Mouse (Mus musculus): ENCODE results near the gene Sgms1.
A peak's percentile ranks its signal among the peaks of the same experiment; 100 is the strongest.

The Sgms1 gene

DNA sequence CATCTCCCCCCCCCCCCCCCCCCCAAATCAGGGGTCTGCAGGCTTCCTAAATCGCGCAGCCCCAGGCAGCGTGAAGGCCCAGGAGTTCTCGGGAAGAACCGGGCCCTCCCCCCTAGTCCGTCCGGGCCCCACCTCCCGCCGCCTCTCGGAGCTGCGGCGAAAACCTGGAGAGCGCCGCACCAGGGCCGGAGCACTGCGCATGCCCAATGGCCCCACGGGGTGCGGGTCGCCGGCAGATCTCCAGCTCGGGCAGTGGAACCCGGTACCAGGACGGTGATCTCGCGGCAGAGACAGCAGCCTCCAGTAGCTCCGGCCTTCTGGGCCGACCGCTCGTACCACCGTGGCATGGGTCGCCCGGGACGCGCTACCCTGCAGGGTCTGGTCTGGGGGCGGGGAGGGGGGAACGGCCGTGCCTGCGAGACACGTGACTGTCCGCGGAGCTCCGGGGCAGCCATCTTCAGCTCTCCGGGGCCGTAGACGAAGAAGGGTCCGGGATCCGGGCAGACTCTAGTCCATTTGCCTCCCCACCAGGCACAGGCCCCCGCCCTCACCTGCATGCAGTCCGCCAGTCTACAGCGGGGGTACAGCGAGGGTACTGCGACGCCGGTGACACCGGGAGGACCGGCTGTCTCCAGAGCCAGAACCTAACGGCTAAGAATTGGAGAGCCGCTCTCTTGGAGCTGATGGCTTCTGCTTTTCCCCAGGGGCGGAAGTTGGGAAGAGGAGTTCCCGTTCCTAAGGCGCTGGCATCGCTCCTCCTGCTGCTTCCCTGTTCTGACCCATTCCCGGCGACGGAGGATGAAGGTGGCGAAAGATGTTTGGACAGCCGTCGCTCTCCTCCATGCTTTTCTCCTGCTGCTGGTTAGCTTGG lies at the start of gene Sgms1:
Sgms1 (minus strand) TSS at position 714 of the 871 bp plus-strand sequence.
- peak; percentile 84 for DNase-seq (ENCODE audit: low read depth)

- DNase-seq (ENCODE audit: low read depth), result no peak
Measured at GRCm38 (mm10) chr19:32425856-32426255, 36.3 kb upstream of the Sgms1 start.

DNA sequence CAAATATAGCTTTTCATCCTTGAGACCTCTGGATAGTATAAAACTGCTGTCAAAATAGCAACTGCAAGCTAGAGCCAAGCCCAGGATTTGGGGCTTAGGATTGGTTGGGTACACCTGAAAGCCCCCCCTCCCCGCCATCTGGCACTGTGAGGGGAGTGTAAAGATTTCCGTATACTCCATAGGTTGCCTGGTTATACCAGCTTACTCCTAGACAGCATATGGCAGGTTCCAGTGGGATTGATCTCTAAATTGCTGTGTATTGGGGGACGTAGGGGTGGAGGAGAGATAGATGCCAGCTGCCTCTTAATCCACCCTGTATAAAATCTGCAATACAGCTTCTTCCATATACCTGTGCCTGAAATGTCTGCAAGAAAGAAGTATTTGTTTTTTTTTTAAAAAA lies 35.2 kb upstream of the Sgms1 start:
- DNase-seq (ENCODE audit: low read depth), result no peak

DNA sequence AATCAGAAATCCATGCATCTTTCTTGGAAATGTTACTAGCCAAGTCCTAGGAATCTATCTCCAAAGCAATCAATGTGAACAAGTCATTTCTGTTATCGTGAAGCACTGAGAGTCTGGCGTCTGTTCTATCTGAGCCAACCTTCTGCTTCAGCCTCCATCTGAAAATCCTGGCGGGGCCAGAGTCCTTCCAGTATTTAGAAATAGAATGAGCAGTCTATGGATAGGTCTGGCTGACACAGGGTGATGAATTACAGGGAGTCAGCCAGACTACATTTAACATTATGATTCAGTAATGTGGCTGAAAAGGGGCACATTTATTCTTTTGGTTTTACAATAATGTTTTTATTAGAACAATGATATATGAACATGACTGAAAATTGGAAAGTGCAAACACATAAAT lies 29.6 kb upstream of the Sgms1 start:
- DNase-seq (ENCODE audit: low read depth), result no peak

DNA sequence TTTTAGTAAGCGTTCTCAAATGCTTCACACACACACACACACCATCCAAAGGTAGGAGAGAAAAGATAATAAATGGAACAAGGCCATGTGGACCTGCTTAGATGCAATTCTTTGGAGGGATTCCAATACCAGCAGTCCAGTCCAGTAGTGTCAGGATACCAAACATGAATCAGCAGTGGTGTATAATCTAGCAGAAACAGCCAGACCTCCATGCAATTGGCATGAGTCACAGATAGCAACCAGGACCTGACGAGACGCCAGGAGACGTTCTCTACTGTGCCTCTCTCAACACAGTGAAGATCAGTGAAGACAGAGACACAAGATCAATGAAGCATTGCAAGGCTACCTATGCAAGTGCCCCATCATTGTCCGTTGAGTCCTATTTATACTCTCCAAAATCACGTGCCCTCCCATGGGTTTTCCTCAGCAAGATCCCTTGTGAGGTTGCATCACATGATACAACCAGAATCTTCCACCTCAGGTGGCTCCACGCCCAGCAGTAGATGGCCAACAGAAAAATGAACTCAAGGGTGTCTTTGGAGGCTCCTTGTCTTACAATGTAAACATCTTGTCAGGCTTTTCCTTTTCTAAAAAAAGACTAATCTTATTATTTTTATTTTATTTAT lies 27.3 kb upstream of the Sgms1 start:
- DNase-seq (ENCODE audit: low read depth), result no peak

GRCm38 (mm10) chr19:32409603-32410360 lies 20.3 kb upstream of the Sgms1 start:
- peak; percentile 85 for DNase-seq (ENCODE audit: low read depth)

- peak; percentile 80 for DNase-seq (ENCODE audit: low read depth)
Measured at GRCm38 (mm10) chr19:32406717-32407116, 17.2 kb upstream of the Sgms1 start.

DNA sequence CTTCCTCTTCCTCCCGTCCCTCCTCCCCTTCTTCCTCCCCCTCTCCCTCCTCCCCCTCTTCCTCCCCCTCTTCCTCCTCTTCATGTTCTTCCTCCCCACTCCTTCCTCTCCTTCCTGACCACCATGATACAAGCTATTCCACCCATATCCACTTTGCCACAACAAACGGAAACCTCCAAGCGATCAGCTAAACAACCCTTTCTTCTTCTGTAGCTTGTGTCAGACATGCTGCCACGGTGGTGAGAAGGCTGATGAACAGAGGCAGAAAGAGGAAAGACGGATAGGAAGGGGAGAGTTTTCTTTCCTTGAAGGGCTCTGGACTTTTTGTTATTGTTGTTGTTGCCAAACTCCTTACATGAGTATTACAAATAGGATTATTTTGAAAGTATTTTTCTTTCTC lies 14.9 kb upstream of the Sgms1 start:
- peak; percentile 66 for DNase-seq (ENCODE audit: low read depth)

- peak; percentile 30 for DNase-seq (ENCODE audit: low read depth)
Measured at GRCm38 (mm10) chr19:32403834-32404233, 14.3 kb upstream of the Sgms1 start.

DNA sequence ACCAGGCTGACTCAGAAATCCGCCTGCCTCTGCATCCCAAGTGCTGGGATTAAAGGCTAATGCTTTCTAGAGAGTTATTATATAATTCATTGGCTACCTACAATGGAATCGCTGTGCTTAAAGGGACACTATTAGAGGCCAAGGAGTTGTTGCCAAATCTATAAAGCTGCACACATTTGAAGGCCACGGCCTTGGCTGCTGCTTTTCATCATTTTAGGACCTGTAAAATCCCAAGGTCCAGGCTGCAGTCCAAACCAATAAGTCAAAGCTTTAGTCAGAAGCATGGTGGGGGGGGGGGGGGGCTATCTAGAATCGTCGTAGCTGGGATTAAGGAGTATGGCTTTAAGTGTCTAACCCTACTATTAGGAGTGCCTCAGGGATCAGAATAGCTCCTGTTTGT lies 9.0 kb upstream of the Sgms1 start:
- DNase-seq (ENCODE audit: low read depth), result no peak

DNA sequence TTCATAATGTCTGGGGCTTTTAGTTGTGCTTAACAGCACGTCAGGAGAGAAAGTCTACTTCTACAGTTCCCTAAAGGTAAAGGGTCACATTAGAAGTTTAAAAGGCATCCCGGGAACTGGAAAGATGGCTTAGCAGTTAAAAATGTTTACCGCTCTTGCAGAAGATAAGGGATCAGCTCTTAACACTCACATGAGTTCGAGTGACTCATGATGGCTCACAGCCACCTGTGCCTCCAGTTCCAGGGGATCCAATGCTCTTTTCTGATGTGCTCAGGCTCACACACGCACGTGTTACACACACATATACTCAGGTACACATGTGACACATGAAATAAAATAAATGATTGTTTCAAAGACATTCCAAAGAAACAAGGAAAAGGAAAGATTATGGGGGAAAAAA lies 6.8 kb upstream of the Sgms1 start:
- DNase-seq (ENCODE audit: low read depth), result no peak

GRCm38 (mm10) chr19:32394825-32395224 lies 5.3 kb upstream of the Sgms1 start:
- DNase-seq (ENCODE audit: low read depth), result no peak

- DNase-seq (ENCODE audit: low read depth), result no peak
Measured at GRCm38 (mm10) chr19:32393758-32394450, 4.4 kb upstream of the Sgms1 start.

DNA sequence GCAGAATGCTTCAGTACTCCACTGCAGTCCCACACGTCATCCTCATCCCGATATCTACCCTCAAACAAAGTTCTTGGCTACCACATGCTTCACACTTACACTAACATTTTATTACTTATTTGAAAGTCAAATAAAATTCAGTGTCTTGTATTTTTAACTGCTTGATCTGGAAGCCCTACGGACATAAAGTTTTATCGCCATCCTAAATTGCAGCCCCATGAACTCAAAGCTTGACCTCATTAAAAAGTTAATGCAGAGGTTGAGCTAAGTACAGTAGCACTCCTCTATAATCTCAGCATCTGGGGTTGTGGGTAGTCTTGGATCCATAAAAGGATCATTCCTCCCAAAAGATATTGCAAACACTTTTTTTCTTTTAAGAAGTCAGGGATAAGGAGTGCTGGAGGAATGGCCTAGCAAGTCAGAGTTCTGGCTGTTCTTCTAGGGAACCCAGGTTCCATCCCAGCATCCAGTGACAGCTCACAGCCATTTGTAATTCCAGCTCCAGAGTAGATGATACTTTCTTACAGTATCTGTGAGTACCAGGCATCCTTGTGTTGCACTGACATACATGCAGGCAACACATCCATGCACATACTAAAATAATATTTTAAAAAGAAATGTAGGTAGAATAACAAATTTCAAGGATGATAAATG lies 3.7 kb upstream of the Sgms1 start:
- DNase-seq (ENCODE audit: low read depth), result no peak

- no peak for DNase-seq (ENCODE audit: low read depth)
Measured at GRCm38 (mm10) chr19:32391441-32391840, 1.9 kb upstream of the Sgms1 start.

DNA sequence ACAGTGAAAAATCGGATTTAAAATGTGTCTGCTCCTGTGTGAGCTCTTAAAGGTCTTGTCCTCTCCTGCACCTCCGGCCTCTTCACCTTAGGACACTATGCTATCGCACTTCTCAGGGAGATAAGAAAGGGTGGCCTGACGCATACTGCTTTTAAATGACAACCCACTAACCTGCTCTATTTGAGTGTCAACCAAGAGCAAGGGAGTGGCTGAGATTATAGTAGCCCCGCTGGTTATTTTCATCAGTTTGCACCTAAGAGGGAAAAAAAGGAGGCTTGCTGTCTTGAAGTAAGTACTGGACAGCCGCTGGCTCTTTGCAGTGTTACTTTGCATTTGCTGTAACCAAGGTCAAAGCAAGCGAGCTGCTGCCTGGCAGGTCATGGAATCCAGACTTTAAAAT lies 602 bp upstream of the Sgms1 start:
- no peak for DNase-seq (ENCODE audit: low read depth)

- peak; percentile 70 for DNase-seq (ENCODE audit: low read depth)
Measured at GRCm38 (mm10) chr19:32388191-32388921, 1.2 kb downstream of the Sgms1 start.

DNA sequence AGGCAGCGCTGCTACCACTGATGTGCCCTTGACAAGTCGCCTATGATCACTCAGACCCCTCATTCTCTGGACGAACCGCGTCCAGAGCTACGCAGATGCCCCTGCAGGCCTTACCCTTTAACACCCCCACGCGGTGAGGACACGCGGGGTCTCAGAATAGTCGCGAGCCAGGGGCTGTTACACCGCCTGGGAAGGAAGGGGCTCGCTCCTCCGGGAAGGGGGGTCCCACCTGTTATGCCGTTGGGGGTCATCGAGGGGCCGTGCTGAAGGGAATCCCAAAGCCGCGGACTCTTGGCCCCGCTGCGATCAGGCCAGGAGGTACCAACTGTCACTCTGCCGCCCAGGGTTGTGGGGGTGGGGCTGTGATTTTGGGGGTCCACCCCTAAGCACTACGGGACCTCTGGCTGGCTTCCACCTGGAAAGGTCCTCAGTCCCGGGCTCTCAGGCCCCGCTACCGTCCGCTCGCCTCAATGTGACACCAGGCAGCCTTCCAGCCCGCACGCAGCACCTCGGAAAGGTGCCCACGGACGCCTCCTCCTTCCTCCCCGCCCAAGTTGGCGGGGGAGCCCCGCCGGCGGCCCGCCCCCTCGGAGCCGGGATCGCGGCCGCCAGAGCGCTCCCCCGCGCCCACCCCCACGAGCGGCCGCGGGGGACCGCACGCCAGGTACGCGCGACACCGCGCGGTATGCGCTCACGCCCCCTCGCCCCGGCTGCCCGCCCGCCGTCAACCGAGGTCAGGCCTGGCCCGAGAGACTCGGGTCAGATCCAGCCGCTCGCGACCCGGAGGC lies 1.9 kb downstream of the Sgms1 start:
- peak; percentile 72 for DNase-seq (ENCODE audit: low read depth)

- peak; percentile 56 for DNase-seq (ENCODE audit: low read depth)
Measured at GRCm38 (mm10) chr19:32386556-32387402, 2.7 kb downstream of the Sgms1 start.
